Mouse (Mus musculus) layer of hippocampus, adult 8-10 months (tissue): ENCODE data around the gene Hist1h1a. TPM values are rescaled to one million over a fixed set of nuclear protein-coding genes. Genes with fewer than 3 reads are reported as not detected.
A peak's percentile ranks its signal among the peaks of the same experiment; 100 is the strongest.
"Not testable (repeated sequence)": the region's sequence is repeated elsewhere in the genome, so short reads cannot be mapped to it uniquely, and the experiment has no call there.

ENCODE experiments used
- DNase-seq, 2 experiments: peaks; one replicate each; pipeline ENCODE4 v3.0.0; 2022; ENCODE audit warnings: low spot score in 2 of 2
- total RNA-seq, 4 experiments: library from RNA; stranded (reverse); gene quantifications; 2 replicates each; pipeline ENCODE4 v1.2.4; 2022

Gene Hist1h1a
- total RNA-seq, 4 experiments from 2014 or later, result 12.6 to 19.3 (median 16.9) TPM

GRCm38 (mm10) chr13:23743963-23744362 is 19.5 kb upstream of the Hist1h1a start:
- DNase-seq, result no peak

GRCm38 (mm10) chr13:23744421-23745380 is 18.8 kb upstream of the Hist1h1a start:
- DNase-seq, result no peak

- peak; percentile 77 to 83 for DNase-seq
Observed at GRCm38 (mm10) chr13:23745381-23746161, 17.9 kb upstream of the Hist1h1a start, which contains the start of gene Hist1h3c. Hist1h3c (minus strand) TSS chr13:23745602.

- DNase-seq, result peak; percentile 66 to 80
Observed at GRCm38 (mm10) chr13:23746201-23747080, 17.0 kb upstream of the Hist1h1a start, which contains the start of gene Hist1h2bb. Hist1h2bb (plus strand) TSS chr13:23746734.

GRCm38 (mm10) chr13:23747081-23747891 is 16.2 kb upstream of the Hist1h1a start:
- no peak for DNase-seq

- no peak for DNase-seq
Observed at GRCm38 (mm10) chr13:23747892-23748288, 15.6 kb upstream of the Hist1h1a start.

- DNase-seq, result no peak
Observed at GRCm38 (mm10) chr13:23749563-23750121, 13.8 kb upstream of the Hist1h1a start.

- not testable (repeated sequence) for DNase-seq
Observed at GRCm38 (mm10) chr13:23750839-23751477, 12.5 kb upstream of the Hist1h1a start, which contains the start of gene Hist1h2ab. Hist1h2ab (plus strand) TSS chr13:23751126.

GRCm38 (mm10) chr13:23751478-23751956 is 11.9 kb upstream of the Hist1h1a start:
- DNase-seq, result no peak

GRCm38 (mm10) chr13:23752067-23752741 is 11.3 kb upstream of the Hist1h1a start, which contains the start of gene Hist1h3b:
Hist1h3b (plus strand) TSS chr13:23752267.
- peak; percentile 87 to 94 for DNase-seq

- DNase-seq, result no peak
Observed at GRCm38 (mm10) chr13:23752742-23753172, 10.7 kb upstream of the Hist1h1a start.

GRCm38 (mm10) chr13:23753314-23754078 is 10.0 kb upstream of the Hist1h1a start:
- no peak for DNase-seq

GRCm38 (mm10) chr13:23755000-23755399 is 8.5 kb upstream of the Hist1h1a start:
- DNase-seq, result no peak

GRCm38 (mm10) chr13:23756790-23757189 is 6.7 kb upstream of the Hist1h1a start, which contains the start of gene Hist1h4b:
Hist1h4b (plus strand) TSS chr13:23757013.
- peak; percentile 90 for DNase-seq

- DNase-seq, result no peak
Observed at GRCm38 (mm10) chr13:23757211-23757773, 6.2 kb upstream of the Hist1h1a start.

GRCm38 (mm10) chr13:23757921-23758320 is 5.5 kb upstream of the Hist1h1a start:
- DNase-seq, result no peak

GRCm38 (mm10) chr13:23759251-23759771 is 4.2 kb upstream of the Hist1h1a start:
- no peak for DNase-seq
